Mouse (Mus musculus) kidney, postnatal 36 days (tissue): ENCODE measurements at regions not wholly inside any gene's neighbourhood (a gene's known extent, or its start where the extent isn't known, plus 50 kb on each side); places are given as distances from the start of the nearest gene placed in this dataset.

ENCODE experiments used
- DNase-seq, 2 experiments: peaks; one replicate each; pipeline ENCODE4 v3.0.0; 2021 to 2022; ENCODE audit warnings: mixed read lengths in 2 of 2

DNA sequence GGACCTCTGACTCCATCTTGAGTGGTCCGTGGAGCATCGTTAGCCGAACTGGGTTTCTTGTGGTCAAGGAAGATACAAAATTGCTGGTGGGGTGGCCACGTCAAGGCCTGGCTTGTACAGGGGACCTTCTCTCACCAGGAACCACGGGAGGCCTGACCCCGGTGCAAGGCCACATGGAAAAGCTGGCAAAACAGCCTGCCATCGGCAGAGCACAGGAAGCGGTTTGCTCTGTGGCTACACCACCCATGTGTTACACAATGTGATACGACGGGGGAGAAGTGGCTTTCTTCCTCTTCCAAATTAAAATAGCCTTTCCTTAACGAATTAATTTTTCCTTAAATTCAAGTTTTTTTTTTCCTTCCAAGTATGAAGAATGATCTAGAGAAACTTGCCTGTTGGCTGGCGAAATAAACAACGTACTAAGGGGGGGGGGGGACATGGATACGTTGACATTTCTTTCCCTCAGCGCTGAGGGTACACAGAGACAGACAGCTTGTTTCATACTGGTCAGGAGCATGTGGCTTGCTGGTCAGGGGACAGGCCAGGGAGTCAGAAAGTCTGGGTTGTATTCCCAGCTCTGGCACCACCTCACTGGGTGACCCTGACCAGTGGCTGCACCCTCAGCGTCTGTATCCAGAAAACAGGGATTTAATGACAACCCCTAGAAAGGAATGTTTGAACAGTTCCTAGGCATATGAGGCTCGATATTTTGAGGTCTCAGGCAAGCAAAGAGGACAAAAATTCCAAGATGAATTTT is 64.0 kb upstream of the Slc25a13 start:
- no peak for DNase-seq

DNA sequence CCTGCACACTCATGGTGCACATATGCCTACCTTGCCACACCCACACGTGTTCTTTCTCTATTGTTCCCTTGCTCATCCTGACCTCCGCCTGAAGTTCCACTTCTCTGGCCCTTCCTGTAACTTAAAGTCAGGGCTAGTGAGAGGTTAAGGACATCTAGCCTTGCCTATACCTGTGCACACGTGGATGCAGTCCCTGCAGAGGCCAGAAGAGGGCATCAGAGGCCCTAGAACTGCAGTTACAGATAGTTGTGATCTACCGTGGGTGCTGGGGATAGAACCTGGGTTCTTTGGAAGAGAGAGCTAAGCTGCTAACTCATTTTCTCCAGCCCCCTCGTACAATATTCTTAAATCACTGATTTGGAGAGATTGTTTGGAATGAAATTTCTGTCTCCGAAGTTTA is 62.7 kb upstream of the Slc25a13 start:
- no peak for DNase-seq

DNA sequence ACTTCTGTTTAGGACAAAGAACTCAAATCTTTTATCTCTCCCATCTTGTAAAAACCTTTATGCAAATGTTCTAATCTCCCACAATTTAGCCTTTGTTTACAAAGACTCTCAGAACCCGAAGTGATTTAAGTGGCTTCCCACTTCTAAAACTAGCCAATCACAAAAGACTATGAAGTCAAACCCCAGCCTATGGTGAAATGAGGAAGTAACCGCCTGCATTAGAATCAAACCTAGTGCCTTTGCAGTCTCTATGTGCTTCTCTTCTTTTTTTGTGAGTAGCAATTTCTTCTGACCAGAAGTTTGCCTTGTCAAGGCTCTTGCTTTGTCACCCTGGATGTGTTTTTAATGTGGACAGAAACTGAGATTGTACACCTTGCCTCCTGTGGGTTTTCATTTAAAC is 53.6 kb upstream of the Slc25a13 start:
- DNase-seq, result no peak
